In the genomic region with DNA sequence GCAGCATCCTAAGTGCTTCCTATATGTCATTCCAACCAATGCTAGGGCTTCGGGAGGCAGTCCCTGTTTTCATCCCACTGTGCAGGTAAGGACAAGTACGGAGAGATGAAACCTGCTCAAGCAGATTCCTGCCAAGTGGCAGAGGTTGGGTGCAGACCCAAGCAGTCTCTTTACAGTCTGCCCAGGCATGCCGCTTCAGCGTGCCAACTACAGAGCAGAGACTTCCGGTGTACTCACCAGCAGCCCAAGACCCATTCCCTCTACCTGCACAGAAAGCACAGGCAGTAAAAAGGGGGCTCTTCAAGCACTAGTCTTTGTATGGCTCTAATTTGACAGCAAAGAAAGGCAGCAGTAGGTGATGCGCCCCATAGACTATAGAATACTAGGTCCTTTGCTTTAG, we compare ENCODE assay signal across 8 mouse cellular contexts. TPM values are rescaled to one million over a fixed set of nuclear protein-coding genes. Genes with fewer than 3 reads are reported as not detected.
A peak's percentile ranks its signal among the peaks of the same experiment; 100 is the strongest.
DNase-seq lines count a peak whose midpoint lies in the region; ATAC-seq and TF ChIP-seq lines count a peak whose summit lies in the region.

No protein-coding gene starts in this region.

- no peak overlapping the region for H3K9ac ChIP-seq in heart, embryonic 11.5 days (ENCODE audit: low read depth, low read length)
- peak overlapping the region; percentile 39 for H3K9ac ChIP-seq in hindbrain, embryonic 12.5 days
- H3K9ac ChIP-seq in midbrain, embryonic 14.5 days (replicated peaks; ENCODE audit: low read length) = peak overlapping the region; percentile 30

- DNase-seq in heart, postnatal 36 days = no peak
- no peak for DNase-seq in midbrain, embryonic 14.5 days
- no peak for DNase-seq in gastrocnemius, postnatal 10 days
- no peak for DNase-seq in MN1 (ENCODE audit: low spot score)
- DNase-seq in frontal cortex, adult 2 months (ENCODE audit: extremely low spot score in 1 of 2, low spot score in 1 of 2) = no peak

- ATAC-seq in heart, embryonic 11.5 days (replicated peaks; ENCODE audit: insufficient number of reproducible peaks, low FRiP score, low TSS enrichment) = no peak
- ATAC-seq in hindbrain, embryonic 12.5 days (ENCODE audit: low FRiP score) = peak; percentile 26
- no peak for ATAC-seq in midbrain, embryonic 14.5 days (ENCODE audit: low FRiP score, low TSS enrichment)

- no peak overlapping the region for H3K27ac ChIP-seq in heart, embryonic 11.5 days (ENCODE audit: low read depth, low read length)
- peak overlapping the region; percentile 38 for H3K27ac ChIP-seq in bone marrow macrophage, adult 2 months (ENCODE audit: insufficient read depth, low read depth, low read length)
- peak overlapping the region; percentile 84 for H3K27ac ChIP-seq in hindbrain, embryonic 12.5 days
- peak overlapping the region; percentile 88 for H3K27ac ChIP-seq in midbrain, embryonic 14.5 days (replicated peaks; ENCODE audit: low read depth, low read length)

- H3K4me1 ChIP-seq in heart, embryonic 11.5 days (ENCODE audit: control insufficient read depth, insufficient read depth, low read length) = peaks cover 12% of the 10 kb centered on the region; the same call in 1 of the 2 replicates
- peaks cover 30% of the 10 kb centered on the region for H3K4me1 ChIP-seq in bone marrow macrophage, adult 2 months (ENCODE audit: control insufficient read depth, insufficient read depth, low read length)
- H3K4me1 ChIP-seq in hindbrain, embryonic 12.5 days = peaks cover 15% of the 10 kb centered on the region
- H3K4me1 ChIP-seq in midbrain, embryonic 14.5 days (ENCODE audit: control insufficient read depth, insufficient read depth, low read length) = no peaks in the 10 kb centered on the region; the same call in 1 of the 2 replicates

- TF ChIP-seq POLR2A in bone marrow macrophage, adult 2 months (IDR thresholded peaks at IDR 0.05; ENCODE audit: borderline replicate concordance, low read depth, low read length) = no peak

- WGBS in heart, embryonic 11.5 days (ENCODE audit: insufficient replicate concordance) = 80% methylated on average over 6 of the region's 6 CpGs
- 79% methylated on average over 6 of the region's 6 CpGs for WGBS in hindbrain, embryonic 12.5 days
- WGBS in midbrain, embryonic 14.5 days = 68% methylated on average over 6 of the region's 6 CpGs

- no peaks in the 10 kb centered on the region for H3K36me3 ChIP-seq in heart, embryonic 11.5 days (ENCODE audit: control insufficient read depth, insufficient read depth, low read length)
- H3K36me3 ChIP-seq in hindbrain, embryonic 12.5 days = no peaks in the 10 kb centered on the region
- H3K36me3 ChIP-seq in midbrain, embryonic 14.5 days (ENCODE audit: control insufficient read depth, insufficient read depth, low read length) = no peaks in the 10 kb centered on the region

- no peak overlapping the region for H3K4me3 ChIP-seq in heart, embryonic 11.5 days (ENCODE audit: low read depth, low read length)
- H3K4me3 ChIP-seq in bone marrow macrophage, adult 2 months (ENCODE audit: insufficient read depth, low read length) = no peak overlapping the region
- peak overlapping the region; percentile 5 for H3K4me3 ChIP-seq in hindbrain, embryonic 12.5 days
- H3K4me3 ChIP-seq in midbrain, embryonic 14.5 days (replicated peaks; ENCODE audit: low read depth, low read length) = peak overlapping the region; percentile 16

- no peak for TF ChIP-seq CTCF in bone marrow macrophage, adult 2 months (IDR thresholded peaks at IDR 0.05; ENCODE audit: low read depth, low read length)

- intact Hi-C loops in heart, postnatal 36 days (cut with DNase I) = loop anchor here (10.0 kb wide), 1 partner anchor 531 kb away; no protein-coding TSS in a partner anchor

- peak overlapping the region; percentile 33 for H3K4me2 ChIP-seq in heart, embryonic 11.5 days
- peak overlapping the region; percentile 48 for H3K4me2 ChIP-seq in hindbrain, embryonic 12.5 days (replicated peaks)
- peak overlapping the region; percentile 63 for H3K4me2 ChIP-seq in midbrain, embryonic 14.5 days (ENCODE audit: low read length)

- no peaks in the 10 kb centered on the region for H3K9me3 ChIP-seq in heart, embryonic 11.5 days (replicated peaks; ENCODE audit: control insufficient read depth, low read length)
- H3K9me3 ChIP-seq in hindbrain, embryonic 12.5 days (replicated peaks) = no peaks in the 10 kb centered on the region
- H3K9me3 ChIP-seq in midbrain, embryonic 14.5 days (ENCODE audit: control insufficient read depth, low read length) = no peaks in the 10 kb centered on the region

- no peaks in the 10 kb centered on the region for H3K27me3 ChIP-seq in heart, embryonic 11.5 days (ENCODE audit: control insufficient read depth, insufficient read depth, low read length)
- 0 out of 2 replicates have a peak, but pooled peaks cover 4% of the 10 kb centered on the region for H3K27me3 ChIP-seq in hindbrain, embryonic 12.5 days
- H3K27me3 ChIP-seq in midbrain, embryonic 14.5 days (ENCODE audit: control insufficient read depth, insufficient read depth, low read length) = no peaks in the 10 kb centered on the region

RNA-seq across cellular contexts. Expression of gene Etv3, which starts 40.4 kb away (rescaled TPM):
- 7.7 and 9.0 TPM in 2 replicates for polyA plus RNA-seq in heart, embryonic 11.5 days (2014; fragmentation: Nextera tagmentation; extraction: Ambion mirVana)
- total RNA-seq in heart, postnatal 36 days (2021) = 10 to 100 TPM; 19.2 to 20.0 TPM
- 57.2 and 59.6 TPM in 2 replicates for polyA plus RNA-seq in bone marrow macrophage, adult 2 months (2012; ENCODE audit: insufficient read depth, insufficient read length, missing spikeins)
- 14.1 and 15.4 TPM in 2 replicates for polyA plus RNA-seq in hindbrain, embryonic 12.5 days (2016; fragmentation: Nextera tagmentation; extraction: Ambion mirVana)
- 7.0 and 8.3 TPM in 2 replicates for polyA plus RNA-seq in midbrain, embryonic 14.5 days (2014; fragmentation: Nextera tagmentation; extraction: Ambion mirVana)
- total RNA-seq in gastrocnemius, postnatal 10 days (2021) = 10 to 100 TPM; 11.4 to 11.6 TPM
- polyA plus RNA-seq in frontal cortex, adult 2 months (2012; rRNA removed) = 15.0 and 15.7 TPM in 2 replicates

RNA-seq across cellular contexts. Expression of gene Arhgef11, which starts 51.7 kb away (rescaled TPM):
- 8.6 and 11.0 TPM in 2 replicates for polyA plus RNA-seq in heart, embryonic 11.5 days (2014; fragmentation: Nextera tagmentation; extraction: Ambion mirVana)
- 10 to 100 TPM; 20.4 TPM for total RNA-seq in heart, postnatal 36 days (2021)
- polyA plus RNA-seq in bone marrow macrophage, adult 2 months (2012; ENCODE audit: insufficient read depth, insufficient read length, missing spikeins) = 21.8 and 25.5 TPM in 2 replicates
- 28.0 and 29.2 TPM in 2 replicates for polyA plus RNA-seq in hindbrain, embryonic 12.5 days (2016; fragmentation: Nextera tagmentation; extraction: Ambion mirVana)
- polyA plus RNA-seq in midbrain, embryonic 14.5 days (2014; fragmentation: Nextera tagmentation; extraction: Ambion mirVana) = 22.8 and 30.6 TPM in 2 replicates
- 10 to 100 TPM; 19.0 to 20.3 TPM for total RNA-seq in gastrocnemius, postnatal 10 days (2021)
- 36.4 and 39.4 TPM in 2 replicates for polyA plus RNA-seq in frontal cortex, adult 2 months (2012; rRNA removed)

Comparison
In these comparisons a context has a peak if more than half of its experiments do, and no peak if none do; other contexts are left out.
1. H3K4me3 ChIP-seq: peak in hindbrain, embryonic 12.5 days (single experiment) and midbrain, embryonic 14.5 days (single experiment); none in heart, embryonic 11.5 days (single experiment) and bone marrow macrophage, adult 2 months (single experiment).
2. Peak in every context shown above with its lines, with median percentiles within 50 percentile points of each other: H3K4me2 ChIP-seq.